Mouse (Mus musculus): ENCODE results near the gene Tmem209.

The Tmem209 gene

DNA sequence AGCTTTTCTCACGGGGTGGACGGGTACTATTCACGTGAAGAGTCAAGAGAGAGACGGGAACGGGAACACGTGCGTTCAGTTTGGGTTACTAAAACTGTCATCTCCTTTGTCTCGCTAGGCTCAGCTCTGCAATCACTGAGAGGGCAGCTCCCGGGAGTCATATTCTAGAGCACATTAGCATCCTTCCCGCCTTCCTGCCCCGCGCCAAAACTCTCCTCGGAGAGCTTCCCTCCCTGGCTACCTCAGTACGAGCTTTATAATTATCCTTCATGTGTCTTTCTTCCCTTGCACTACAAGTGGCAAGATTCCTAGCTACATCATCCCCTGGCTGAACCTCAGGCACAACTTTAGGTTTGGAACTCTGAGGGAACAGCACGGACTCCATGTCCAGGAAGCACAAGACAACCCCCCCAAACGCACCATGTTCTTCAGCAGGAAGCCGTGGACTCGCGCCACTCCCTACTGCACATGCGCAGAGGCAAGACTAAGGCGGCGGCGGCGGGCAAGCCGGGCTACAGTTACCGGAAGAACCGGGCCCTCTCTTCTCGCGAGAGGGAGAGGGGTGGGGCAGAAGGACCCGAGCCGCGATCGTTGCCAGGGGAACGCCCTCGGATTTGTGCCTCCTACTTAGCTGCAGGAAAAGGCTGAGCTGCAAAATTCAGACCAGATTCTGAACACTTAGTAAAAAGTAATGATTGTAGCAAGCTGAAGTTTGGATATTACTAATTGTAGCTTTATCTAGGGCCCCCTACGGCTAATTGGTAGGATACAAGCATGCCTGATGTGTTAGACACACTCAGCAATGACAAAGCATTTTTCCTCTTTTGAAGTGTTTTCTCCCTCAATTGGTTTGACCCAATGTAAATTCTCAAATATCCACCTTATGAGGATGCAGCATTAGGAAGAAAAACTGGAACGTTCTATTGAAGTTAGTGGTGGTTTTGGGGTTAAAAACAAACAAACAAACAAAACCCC, at the start of gene Tmem209, which contains the start of gene Ssmem1:
TSS of gene Tmem209 (minus strand) at position 519 of the 975 bp plus-strand sequence.
TSS of gene Ssmem1 (plus strand) at position 585 of the 975 bp plus-strand sequence.
- in situ Hi-C loops (cut with MboI, MseI): loop anchor here in 1 of 2 experiments (25.0 kb wide), 1 partner anchor 678 kb away; no protein-coding TSS in a partner anchor

- in situ Hi-C loops (cut with MboI, MseI): no loop called here
Observed at GRCm38 (mm10) chr6:30556080-30556479, 46.5 kb upstream of the Tmem209 start.

- in situ Hi-C loops (cut with MboI, MseI): no loop called here
Observed at GRCm38 (mm10) chr6:30554621-30555170, 45.1 kb upstream of the Tmem209 start.

DNA sequence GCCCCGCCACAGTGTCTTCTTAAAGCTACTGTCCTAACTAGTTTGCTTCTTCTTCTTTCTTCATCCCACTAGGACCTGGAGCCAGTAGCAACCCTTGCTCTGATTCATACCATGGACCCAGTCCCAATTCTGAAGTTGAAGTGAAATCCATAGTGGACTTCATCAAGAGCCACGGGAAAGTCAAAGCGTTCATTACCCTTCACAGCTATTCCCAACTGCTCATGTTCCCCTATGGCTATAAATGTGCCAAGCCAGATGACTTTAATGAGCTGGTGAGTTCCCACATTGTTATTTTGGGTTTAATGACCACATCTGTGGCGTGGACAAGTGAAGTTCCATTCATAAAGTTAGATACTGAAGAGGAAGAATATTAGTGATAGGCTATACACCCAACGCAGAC, 44.5 kb upstream of the Tmem209 start:
- in situ Hi-C loops (cut with MboI, MseI): no loop called here

GRCm38 (mm10) chr6:30553381-30554010, 43.9 kb upstream of the Tmem209 start:
- in situ Hi-C loops (cut with MboI, MseI): no loop called here

DNA sequence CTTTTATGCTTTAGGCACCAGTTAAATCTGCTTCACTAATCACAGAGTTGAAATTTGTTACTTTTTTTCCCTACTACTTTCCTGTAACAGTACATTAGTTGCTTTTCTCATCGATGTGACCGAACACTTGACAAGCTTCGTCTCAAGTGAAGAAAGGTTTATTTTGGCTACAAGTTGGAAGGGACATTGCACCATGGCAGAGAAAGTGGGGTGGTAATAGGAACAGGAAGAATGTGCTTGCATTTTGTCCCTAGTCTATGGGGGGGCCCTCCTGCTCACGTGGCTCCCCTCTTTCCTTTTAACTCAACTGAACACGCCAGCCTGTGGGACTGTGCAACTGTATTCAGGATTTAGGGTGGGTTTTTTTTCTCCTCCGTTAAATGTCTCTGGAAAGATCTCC, 43.0 kb upstream of the Tmem209 start:
- in situ Hi-C loops (cut with MboI, MseI): no loop called here

- in situ Hi-C loops (cut with MboI, MseI): no loop called here
Observed at GRCm38 (mm10) chr6:30551644-30552580, 42.3 kb upstream of the Tmem209 start.

- in situ Hi-C loops (cut with MboI, MseI): no loop called here
Observed at GRCm38 (mm10) chr6:30551193-30551515, 41.6 kb upstream of the Tmem209 start.

DNA sequence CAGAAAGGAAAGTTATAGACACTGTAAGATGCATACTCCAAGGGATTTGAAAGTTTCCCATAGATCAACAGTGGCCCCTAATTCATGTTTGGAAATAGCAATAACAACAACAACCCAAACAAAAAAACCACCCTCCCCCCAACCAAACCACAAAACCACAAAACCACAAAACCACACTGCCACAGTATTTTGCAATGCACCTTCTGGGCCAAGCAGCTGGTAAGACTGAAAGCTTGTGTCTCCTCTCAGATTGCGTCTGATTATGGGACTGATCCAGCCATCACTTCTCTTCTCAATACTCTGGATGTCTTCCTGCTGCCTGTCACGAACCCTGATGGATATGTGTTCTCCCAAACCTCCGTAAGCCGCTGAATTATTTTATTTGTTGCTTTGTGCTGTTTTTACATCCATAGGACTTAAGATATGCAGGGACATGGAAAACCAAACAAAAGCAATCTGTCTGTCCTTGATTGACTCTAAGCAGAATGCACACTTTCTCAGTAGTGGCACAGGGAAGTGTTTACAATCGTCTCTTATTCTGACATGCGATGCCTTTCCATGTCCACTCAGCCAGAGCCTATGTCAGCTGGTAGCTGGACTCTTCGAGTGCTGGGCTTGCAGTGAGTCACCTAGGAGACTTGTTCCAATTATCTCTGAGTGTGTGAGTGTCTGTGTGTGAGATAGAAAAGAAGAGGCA, 41.1 kb upstream of the Tmem209 start:
- in situ Hi-C loops (cut with MboI, MseI): no loop called here

DNA sequence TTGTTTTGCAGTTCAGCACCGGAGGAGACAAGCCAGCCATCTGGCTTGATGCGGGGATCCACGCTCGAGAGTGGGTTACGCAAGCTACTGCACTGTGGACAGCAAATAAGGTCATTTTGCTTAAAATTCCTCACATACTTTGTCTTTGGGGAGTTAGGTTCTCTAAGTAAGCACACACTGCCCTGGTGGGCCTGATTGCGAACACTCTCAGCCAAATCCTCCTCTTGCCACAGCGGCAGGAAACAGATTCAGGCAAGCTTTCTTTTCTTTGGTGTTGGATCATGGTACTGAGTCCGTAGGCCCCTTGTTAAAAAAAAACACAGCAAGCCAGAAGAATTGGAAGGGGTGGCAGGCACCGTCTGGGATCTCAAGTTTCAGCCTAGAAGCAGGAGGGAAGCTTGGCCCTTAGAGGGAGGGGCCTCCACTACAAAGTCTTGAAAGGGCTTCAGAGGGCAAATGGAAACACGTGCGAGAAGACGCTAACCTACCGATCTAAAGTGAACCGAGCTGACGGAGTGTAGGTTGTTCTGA, 39.7 kb upstream of the Tmem209 start:
- in situ Hi-C loops (cut with MboI, MseI): no loop called here

GRCm38 (mm10) chr6:30547656-30548306, 38.2 kb upstream of the Tmem209 start:
- in situ Hi-C loops (cut with MboI, MseI): no loop called here

- in situ Hi-C loops (cut with MboI, MseI): no loop called here
Observed at GRCm38 (mm10) chr6:30547274-30547645, 37.7 kb upstream of the Tmem209 start.

DNA sequence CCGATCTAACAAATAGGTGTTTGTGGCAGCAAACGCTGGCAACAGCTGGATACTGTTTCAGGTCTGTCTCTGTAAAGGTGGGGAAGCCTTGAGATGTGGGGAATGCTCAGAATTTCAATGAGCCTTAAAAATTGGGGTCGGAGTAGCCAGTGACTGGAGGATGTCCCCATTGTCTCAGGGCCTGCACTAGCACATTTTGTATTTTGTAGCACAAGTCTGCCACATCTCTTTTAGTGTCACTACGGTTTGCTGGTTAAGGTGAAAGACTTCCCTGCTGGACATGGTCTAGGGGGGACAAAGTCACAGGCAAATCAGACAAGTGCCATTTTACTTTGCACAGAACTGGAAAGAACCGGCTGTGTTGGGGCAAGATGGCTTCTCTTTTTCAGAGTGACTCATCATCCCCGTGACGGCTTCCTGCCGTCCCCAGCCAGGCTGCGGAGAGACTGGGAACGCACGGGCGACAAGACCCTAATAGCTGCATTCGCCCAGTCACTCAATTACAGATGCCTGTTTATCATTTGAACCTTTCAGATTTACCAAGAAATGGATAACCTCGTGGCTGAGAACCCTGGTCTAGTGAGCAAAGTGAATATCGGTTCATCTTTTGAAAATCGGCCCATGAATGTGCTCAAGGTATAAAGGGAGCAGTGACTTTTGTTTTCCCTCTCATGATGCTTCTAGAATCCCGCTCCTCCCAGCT, 37.1 kb upstream of the Tmem209 start:
- in situ Hi-C loops (cut with MboI, MseI): no loop called here

DNA sequence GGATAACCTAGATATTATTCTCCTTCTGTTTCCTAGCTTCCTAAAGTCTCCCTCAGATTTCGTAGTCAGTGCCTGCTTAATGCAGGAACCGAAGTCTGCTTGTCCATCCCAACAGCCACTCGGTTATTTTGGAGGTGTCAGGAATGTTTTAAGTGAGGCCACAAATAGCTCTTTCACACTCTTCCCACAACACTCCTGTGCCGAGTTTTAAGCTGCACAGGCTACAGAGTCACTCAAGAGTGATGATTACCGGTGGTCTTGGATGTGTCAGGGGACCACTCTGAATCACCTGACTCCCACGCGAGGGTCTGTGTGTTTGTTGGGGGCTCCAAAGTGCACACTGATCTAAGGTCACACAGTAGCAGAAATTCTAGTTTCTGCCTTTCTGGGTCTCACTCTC, 36.1 kb upstream of the Tmem209 start:
- in situ Hi-C loops (cut with MboI, MseI): no loop called here

DNA sequence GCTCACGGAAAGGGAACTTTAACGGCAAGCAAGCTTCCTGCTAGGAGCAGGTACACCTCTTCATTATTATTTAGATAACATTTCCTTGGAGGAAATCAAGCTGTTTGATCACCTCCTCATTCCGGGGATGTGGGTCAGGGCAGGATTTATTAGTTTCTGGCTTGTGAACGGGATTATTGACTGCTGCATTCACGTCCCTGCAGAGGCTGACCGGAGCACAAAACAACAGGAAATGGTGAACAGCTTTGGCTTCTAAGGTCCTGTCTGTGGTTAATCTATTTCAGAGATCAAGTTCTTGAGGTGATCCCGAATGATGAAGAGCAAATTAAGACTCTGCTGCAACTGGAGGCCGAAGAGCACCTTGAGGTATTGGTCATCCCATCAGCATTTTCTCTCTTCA, 34.3 kb upstream of the Tmem209 start:
- in situ Hi-C loops (cut with MboI, MseI): loop anchor here in 1 of 2 experiments (5.0 kb wide), 1 partner anchor 258 kb away; no protein-coding TSS in a partner anchor

DNA sequence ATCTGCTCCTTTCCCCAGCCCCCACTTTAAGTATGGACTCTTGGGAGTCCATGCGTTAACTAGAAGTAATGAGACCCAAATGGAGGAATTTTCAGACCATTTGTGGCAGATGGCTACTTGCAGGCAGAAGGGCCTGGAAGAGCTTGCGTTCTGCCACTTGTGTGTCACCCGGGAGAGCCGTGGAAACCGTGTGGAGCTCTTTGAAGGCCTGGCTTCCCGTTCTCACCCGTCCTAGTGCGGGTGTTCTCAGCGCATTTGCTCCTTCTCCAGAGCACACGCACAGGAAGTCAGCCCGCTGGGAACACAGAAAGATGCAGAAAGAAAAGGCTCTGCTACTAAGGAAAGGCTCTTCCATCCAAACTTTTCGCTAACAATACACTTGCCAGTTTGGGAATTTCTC, 33.5 kb upstream of the Tmem209 start:
- in situ Hi-C loops (cut with MboI, MseI): loop anchor here in 1 of 2 experiments (5.0 kb wide), 1 partner anchor 259 kb away; no protein-coding TSS in a partner anchor

GRCm38 (mm10) chr6:30542277-30542676, 32.7 kb upstream of the Tmem209 start:
- in situ Hi-C loops (cut with MboI, MseI): loop anchor here in 1 of 2 experiments (5.0 kb wide), 1 partner anchor 260 kb away; no protein-coding TSS in a partner anchor

DNA sequence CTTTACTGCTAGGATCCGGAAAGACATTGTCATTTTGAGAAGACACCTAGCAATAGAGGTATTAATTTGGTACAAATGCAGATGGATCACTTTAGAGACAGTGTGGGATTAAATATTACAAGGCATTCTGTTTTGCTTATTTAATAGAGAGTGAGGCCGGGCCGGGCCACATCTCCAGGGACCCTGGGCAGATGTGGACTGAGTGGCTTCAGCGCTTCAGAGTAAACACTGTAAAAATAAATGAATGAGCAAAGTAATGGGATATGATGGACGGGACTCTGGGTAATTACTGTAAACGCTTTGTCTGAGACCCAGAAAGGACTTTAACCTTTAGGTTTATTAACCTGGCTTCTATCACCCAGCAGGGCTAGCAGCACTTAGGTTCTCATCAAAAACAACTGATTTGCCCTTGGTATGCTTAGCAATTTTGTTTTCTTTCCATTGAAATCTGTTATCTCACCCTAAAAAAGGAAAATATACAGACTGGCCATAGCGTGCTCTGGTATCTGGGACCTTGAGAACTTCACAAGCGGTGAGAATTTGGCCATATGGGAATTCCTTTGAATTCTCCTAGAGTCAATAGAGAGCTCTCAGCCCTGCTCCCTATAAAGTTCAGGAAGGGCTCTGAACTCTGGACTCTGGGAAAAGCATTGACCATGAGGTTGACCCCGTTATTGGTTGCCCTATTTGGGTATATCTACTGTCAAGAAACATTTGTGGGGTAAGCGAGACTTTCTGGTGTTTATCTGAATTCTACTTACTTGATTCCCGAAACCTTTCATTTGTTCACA, 31.6 kb upstream of the Tmem209 start, which contains the start of gene Cpa2:
TSS of gene Cpa2 (plus strand) at position 574 of the 791 bp plus-strand sequence.
- in situ Hi-C loops (cut with MboI, MseI): loop anchor here in 1 of 2 experiments (5.0 kb wide), 1 partner anchor 261 kb away; no protein-coding TSS in a partner anchor
